ENCODE assay signal across 8 mouse cellular contexts in the genomic region with DNA sequence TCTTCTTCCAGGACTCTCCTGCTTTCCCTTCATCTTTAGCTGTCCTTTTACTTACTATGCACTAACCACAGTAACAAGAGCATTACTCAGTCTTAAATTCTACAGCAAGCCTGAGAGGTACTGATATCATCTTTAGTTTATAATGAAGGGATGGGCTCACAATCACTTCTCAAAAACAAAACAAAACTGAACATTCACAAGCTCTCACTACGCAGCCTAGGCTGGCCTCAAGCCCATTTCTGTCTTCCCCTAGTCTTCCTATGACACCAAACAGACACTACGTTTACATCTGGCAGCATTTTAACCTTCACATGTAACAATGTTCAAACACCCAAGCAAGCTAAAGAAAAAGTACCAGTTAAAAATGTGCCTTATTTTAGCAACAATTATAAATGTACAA. TPM values are rescaled to one million over a fixed set of nuclear protein-coding genes. Genes with fewer than 3 reads are reported as not detected.
DNase-seq lines count a peak whose midpoint lies in the region; ATAC-seq and TF ChIP-seq lines count a peak whose summit lies in the region.

No protein-coding gene starts in this region.

- WGBS in hindbrain, postnatal 0 days = 17% methylated on average over 2 of the region's 2 CpGs

- H3K27me3 ChIP-seq in hindbrain, postnatal 0 days (ENCODE audit: insufficient read depth, low read length) = no peaks in the 10 kb centered on the region

- H3K9ac ChIP-seq in hindbrain, postnatal 0 days (replicated peaks; ENCODE audit: low read length) = peak overlapping the region; percentile 99; the same call in 1 of the 2 replicates

- H3K9me3 ChIP-seq in hindbrain, postnatal 0 days (ENCODE audit: low read length) = no peaks in the 10 kb centered on the region

- no peak for ATAC-seq in hindbrain, postnatal 0 days
- peak; percentile 12; the same call in 1 of the 2 replicates for ATAC-seq in megakaryocyte-erythroid progenitor cell, adult 5-6 weeks (replicated peaks; ENCODE audit: low FRiP score, low TSS enrichment, poor library complexity, severe bottlenecking)

- no peaks in the 10 kb centered on the region for H3K36me3 ChIP-seq in hindbrain, postnatal 0 days (ENCODE audit: insufficient read depth, low read length)

- H3K4me3 ChIP-seq in gastrocnemius, adult 2 months = peak overlapping the region; percentile 77
- H3K4me3 ChIP-seq in hindbrain, postnatal 0 days (ENCODE audit: low read length) = peak overlapping the region; percentile 93

- H3K4me1 ChIP-seq in hindbrain, postnatal 0 days (ENCODE audit: insufficient read depth, low read length) = peaks cover 6% of the 10 kb centered on the region; the same call in 1 of the 2 replicates

- H3K4me2 ChIP-seq in hindbrain, postnatal 0 days (ENCODE audit: low read depth, low read length) = peak overlapping the region; percentile 88

- TF ChIP-seq CTCF in gastrocnemius, adult 2 months (IDR thresholded peaks at IDR 0.05) = no peak
- TF ChIP-seq CTCF in hindbrain, postnatal 0 days (IDR thresholded peaks at IDR 0.05; ENCODE audit: low read depth) = no peak

- H3K27ac ChIP-seq in gastrocnemius, adult 2 months = no peak overlapping the region
- no peak overlapping the region for H3K27ac ChIP-seq in hindbrain, postnatal 0 days

- intact Hi-C loops in gastrocnemius, adult 2 months (cut with DNase I) = no loop called here

- no peak for DNase-seq in gastrocnemius, adult 2 months
- no peak for DNase-seq in gastrocnemius, postnatal 4 days (ENCODE audit: low spot score in 2 of 2)
- DNase-seq in Muller cell, postnatal 12 days (ENCODE audit: inconsistent ontology term) = peak; percentile 6
- DNase-seq in hindbrain, postnatal 0 days (ENCODE audit: low spot score) = no peak
- no peak for DNase-seq in ovary, adult 18-20 months (ENCODE audit: low spot score)
- no peak for DNase-seq in spleen, postnatal 14 days (ENCODE audit: low spot score in 2 of 2)
- no peak for DNase-seq in spleen, postnatal 10 days (ENCODE audit: low spot score in 2 of 2)

RNA-seq across cellular contexts. Expression of a gene that starts 1.9 kb away (rescaled TPM):
- total RNA-seq in gastrocnemius, adult 2 months (2021) = 10 to 100 TPM; 48.5 to 62.3 TPM
- 100 to 1,000 TPM; 137 to 139 TPM for total RNA-seq in gastrocnemius, postnatal 4 days (2021)
- total RNA-seq in hindbrain, postnatal 0 days (2014; rRNA removed) = 58.9 and 68.6 TPM in 2 replicates
- polyA plus RNA-seq in hindbrain, postnatal 0 days (2015; fragmentation: Nextera tagmentation; extraction: Ambion mirVana) = 133 and 148 TPM in 2 replicates
- 251 and 298 TPM in 2 replicates for total RNA-seq in megakaryocyte-erythroid progenitor cell, adult 5-6 weeks (2014; fragmentation: Nextera tagmentation)
- total RNA-seq in megakaryocyte-erythroid progenitor cell, adult 5-6 weeks (2017) = 150 and 186 TPM in 2 replicates
